Mouse (Mus musculus) gastrocnemius, postnatal 4 days (tissue): ENCODE results near the gene Itgb3. TPM values are rescaled to one million over a fixed set of nuclear protein-coding genes. Genes with fewer than 3 reads are reported as not detected.

ENCODE experiments used
- DNase-seq, 2 experiments: peaks; one replicate each; pipeline ENCODE4 v3.0.0; 2021 to 2022; ENCODE audit warnings: low spot score in 2 of 2, mixed read lengths in 2 of 2
- total RNA-seq, 2 experiments: library from RNA; stranded (reverse); gene quantifications; 2 replicates each; pipeline ENCODE4 v1.2.3; 2021

Gene Itgb3
- total RNA-seq, 2 experiments from 2014 or later, result 16.0 to 16.2 TPM

- no peak for DNase-seq
These were observed 26.1 kb upstream of the Itgb3 start for GRCm38 (mm10) chr11:104581446-104582307.

- no peak for DNase-seq
These were observed 25.5 kb upstream of the Itgb3 start for GRCm38 (mm10) chr11:104582308-104582606.

GRCm38 (mm10) chr11:104582630-104583364 lies 25.0 kb upstream of the Itgb3 start:
- no peak for DNase-seq

GRCm38 (mm10) chr11:104585495-104585894 lies 22.3 kb upstream of the Itgb3 start:
- no peak for DNase-seq

GRCm38 (mm10) chr11:104587904-104588303 lies 19.9 kb upstream of the Itgb3 start:
- DNase-seq, result no peak

GRCm38 (mm10) chr11:104588513-104588912 lies 19.3 kb upstream of the Itgb3 start:
- no peak for DNase-seq

- DNase-seq, result no peak
These were observed 18.2 kb upstream of the Itgb3 start for GRCm38 (mm10) chr11:104589570-104589969.

- DNase-seq, result peak; percentile 50 to 74
These were observed 17.7 kb upstream of the Itgb3 start for GRCm38 (mm10) chr11:104590148-104590547.

GRCm38 (mm10) chr11:104592066-104592835 lies 15.5 kb upstream of the Itgb3 start:
- DNase-seq, result no peak

GRCm38 (mm10) chr11:104596365-104596764 lies 11.4 kb upstream of the Itgb3 start:
- no peak for DNase-seq

GRCm38 (mm10) chr11:104599265-104599945 lies 8.4 kb upstream of the Itgb3 start:
- no peak for DNase-seq

GRCm38 (mm10) chr11:104600675-104601074 lies 7.1 kb upstream of the Itgb3 start:
- DNase-seq, result no peak

- DNase-seq, result no peak
These were observed 3.6 kb upstream of the Itgb3 start for GRCm38 (mm10) chr11:104604192-104604591.

- no peak for DNase-seq
These were observed 585 bp downstream of the Itgb3 start for GRCm38 (mm10) chr11:104608249-104608920.

- no peak for DNase-seq
These were observed 1.4 kb downstream of the Itgb3 start for GRCm38 (mm10) chr11:104609033-104609684.

- DNase-seq, result no peak
These were observed 1.9 kb downstream of the Itgb3 start for GRCm38 (mm10) chr11:104609733-104610132.

- DNase-seq, result no peak
These were observed 3.9 kb downstream of the Itgb3 start for GRCm38 (mm10) chr11:104611579-104612151.

- no peak for DNase-seq
These were observed 5.8 kb downstream of the Itgb3 start for GRCm38 (mm10) chr11:104613551-104613950.

GRCm38 (mm10) chr11:104614130-104614529 lies 6.3 kb downstream of the Itgb3 start:
- no peak for DNase-seq

GRCm38 (mm10) chr11:104616182-104616581 lies 8.4 kb downstream of the Itgb3 start:
- no peak for DNase-seq
